Mouse (Mus musculus) cortical plate, adult 2 months (tissue): ENCODE measurements around the gene Rtf1. TPM values are rescaled to one million over a fixed set of nuclear protein-coding genes. Genes with fewer than 3 reads are reported as not detected.

Experiments
- H3K27ac ChIP-seq: fragments of 200-500 bp; 2 replicates; pipeline ENCODE4 v1.5.1; 2012; ENCODE audit warnings: low read length, control low read depth, inconsistent platforms; ENCODE audit not compliant: insufficient read depth
- H3K4me1 ChIP-seq: fragments of 200-500 bp; 2 replicates; pipeline ENCODE4 v1.6.1; 2011; ENCODE audit warnings: low read length; ENCODE audit not compliant: control insufficient read depth, insufficient read depth
- H3K4me3 ChIP-seq: fragments of 200-500 bp; 2 replicates; pipeline ENCODE4 v1.5.1; 2011; ENCODE audit warnings: mild to moderate bottlenecking, low read length, control low read depth; ENCODE audit not compliant: insufficient read depth
- CTCF ChIP-seq: fragments of 200-500 bp; IDR thresholded peaks from 2 replicates; pipeline ENCODE4 v1.5.1; 2011; ENCODE audit warnings: mild to moderate bottlenecking, control low read depth, low read length; ENCODE audit not compliant: insufficient read depth; ENCODE audit errors: extremely low read depth
- POLR2A ChIP-seq: fragments of 200-500 bp; IDR thresholded peaks from 2 replicates; pipeline ENCODE4 v1.6.1; 2011; ENCODE audit warnings: mild to moderate bottlenecking, low read length, control low read depth; ENCODE audit not compliant: insufficient read depth; ENCODE audit errors: extremely low read depth
- polyA plus RNA-seq: library from polyadenylated mRNA; depleted of rRNA; stranded (reverse); fragments of >200 nt; gene quantifications from 2 replicates; pipeline ENCODE4 v1.2.3, GENCODE M21; 2012

Gene Rtf1
- polyA plus RNA-seq, 1 experiment = 38.5 TPM

- Histone ChIP-seq H3K27ac (no peak overlapping the region), H3K4me1 (no peaks in the 10 kb centered on the region), H3K4me3 (no peak overlapping the region)
- TF ChIP-seq POLR2A (no peak), CTCF (no peak)
Measured at GRCm38 (mm10) chr2:119721070-119721469, 46.2 kb downstream of the Rtf1 start.

- TF ChIP-seq POLR2A (no peak), CTCF (no peak)
- Histone ChIP-seq H3K27ac (no peak overlapping the region), H3K4me3 (no peak overlapping the region), H3K4me1 (no peaks in the 10 kb centered on the region)
Measured at GRCm38 (mm10) chr2:119727762-119728416, 53.0 kb downstream of the Rtf1 start.

GRCm38 (mm10) chr2:119730735-119731134, 55.9 kb downstream of the Rtf1 start:
- Histone ChIP-seq H3K4me3 (no peak overlapping the region), H3K4me1 (no peaks in the 10 kb centered on the region), H3K27ac (no peak overlapping the region)
- no peak for TF ChIP-seq POLR2A
- no peak for TF ChIP-seq CTCF

GRCm38 (mm10) chr2:119737124-119737523, 62.3 kb downstream of the Rtf1 start:
- no peak overlapping the region for H3K4me3 ChIP-seq
- peaks cover 1% of the 10 kb centered on the region for H3K4me1 ChIP-seq
- H3K27ac ChIP-seq = no peak overlapping the region
- TF ChIP-seq POLR2A (no peak), CTCF (no peak)

- Histone ChIP-seq H3K27ac (no peak overlapping the region), H3K4me1 (peaks cover 1% of the 10 kb centered on the region), H3K4me3 (no peak overlapping the region)
- no peak for TF ChIP-seq POLR2A
- TF ChIP-seq CTCF = no peak
Measured at GRCm38 (mm10) chr2:119740567-119740966, 65.7 kb downstream of the Rtf1 start.

GRCm38 (mm10) chr2:119741581-119742411, 66.9 kb downstream of the Rtf1 start, which contains the start of gene Itpka:
Gene Itpka, plus strand, starts transcription at chr2:119742337.
- TF ChIP-seq POLR2A (peak; percentile 61; the same call in 1 of the 2 replicates), CTCF (no peak)
- Histone ChIP-seq H3K4me1 (peaks cover 1% of the 10 kb centered on the region), H3K4me3 (peak within 1 kb of the TSS; percentile 93), H3K27ac (peak within 1 kb of the TSS; percentile 93)

- peaks cover 4% of the 10 kb centered on the region for H3K4me1 ChIP-seq
- TF ChIP-seq POLR2A = no peak
- peak overlapping the region; percentile 93 for H3K27ac ChIP-seq
- H3K4me3 ChIP-seq = peak overlapping the region; percentile 93
Measured at GRCm38 (mm10) chr2:119742461-119743175, 67.8 kb downstream of the Rtf1 start.

GRCm38 (mm10) chr2:119743176-119743807, 68.4 kb downstream of the Rtf1 start:
- Histone ChIP-seq H3K4me1 (peaks cover 9% of the 10 kb centered on the region), H3K27ac (peak overlapping the region; percentile 68), H3K4me3 (peak overlapping the region; percentile 93)
- TF ChIP-seq POLR2A (peak; percentile 17; the same call in 1 of the 2 replicates), CTCF (no peak)

GRCm38 (mm10) chr2:119743808-119744162, 68.9 kb downstream of the Rtf1 start:
- Histone ChIP-seq H3K4me1 (peaks cover 9% of the 10 kb centered on the region), H3K4me3 (peak overlapping the region; percentile 93), H3K27ac (peak overlapping the region; percentile 66)
- no peak for TF ChIP-seq CTCF
- TF ChIP-seq POLR2A = no peak
